Mouse (Mus musculus): ENCODE data around the gene Slc29a2.
A peak's percentile ranks its signal among the peaks of the same experiment; 100 is the strongest.

The Slc29a2 gene

DNA sequence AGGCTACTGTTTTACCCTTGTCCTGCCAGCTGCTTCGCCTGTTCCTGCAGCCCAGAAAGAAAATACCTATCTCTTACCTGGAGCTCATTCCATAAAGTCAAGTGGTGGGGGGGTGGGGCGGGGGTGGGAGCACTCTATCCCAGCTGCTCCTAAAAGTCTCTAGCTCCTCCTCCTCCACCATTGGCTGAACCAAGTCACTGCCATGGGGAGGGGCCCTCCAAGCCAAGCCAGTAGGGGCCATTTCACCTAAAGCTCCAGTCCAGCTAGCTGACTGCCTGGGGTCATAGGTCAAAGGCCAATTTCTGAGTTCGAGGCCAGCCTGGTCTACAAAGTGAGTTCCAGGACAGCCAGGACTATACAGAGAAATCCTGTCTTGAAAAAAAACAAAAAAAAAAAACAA, 9.0 kb downstream of the Slc29a2 start:
- DNase-seq (ENCODE audit: low spot score): no peak

GRCm38 (mm10) chr19:5036577-5036976, 12.9 kb downstream of the Slc29a2 start:
- no peak for DNase-seq (ENCODE audit: low spot score)

DNA sequence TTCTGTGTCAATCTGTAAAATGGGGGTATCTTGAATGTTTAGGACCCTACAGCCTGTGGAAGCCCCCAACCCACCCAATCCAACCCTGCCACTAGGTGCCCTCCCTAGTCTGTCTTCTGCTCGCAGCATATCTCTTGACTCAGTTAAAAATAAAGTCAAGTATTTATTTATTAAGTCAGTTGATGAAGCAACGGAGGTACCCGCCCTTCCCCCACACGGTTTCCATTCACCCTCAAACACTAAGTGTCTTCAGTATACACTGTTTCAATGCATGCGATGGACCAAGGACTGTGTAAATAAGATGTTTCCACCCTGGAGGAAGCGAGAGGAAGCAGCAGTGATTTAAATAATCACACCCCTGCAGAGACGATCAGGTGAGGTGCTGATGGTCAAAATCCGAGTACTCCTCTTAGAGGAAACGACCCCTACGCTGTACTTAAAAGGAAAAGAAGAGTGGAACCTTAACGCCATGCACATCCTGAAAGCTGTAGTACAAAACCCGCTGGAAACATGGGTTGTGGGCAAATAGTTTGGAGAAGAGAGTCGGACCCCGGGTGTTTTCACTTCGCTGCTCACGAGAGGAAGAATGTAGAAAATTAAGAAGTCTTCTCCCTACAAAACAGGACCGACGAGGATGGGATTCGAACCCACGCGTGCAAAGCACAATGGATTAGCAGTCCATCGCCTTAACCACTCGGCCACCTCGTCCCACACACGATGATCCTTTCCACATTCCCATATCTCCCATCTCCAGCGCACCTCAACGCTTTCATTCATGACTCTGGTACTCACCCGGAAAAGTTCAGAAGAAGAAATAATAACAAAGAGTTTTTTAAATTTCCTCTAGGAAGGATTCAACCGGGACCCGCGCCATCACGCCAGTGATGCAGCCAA, 14.3 kb downstream of the Slc29a2 start:
- peak; percentile 45 for DNase-seq (ENCODE audit: low spot score)

DNA sequence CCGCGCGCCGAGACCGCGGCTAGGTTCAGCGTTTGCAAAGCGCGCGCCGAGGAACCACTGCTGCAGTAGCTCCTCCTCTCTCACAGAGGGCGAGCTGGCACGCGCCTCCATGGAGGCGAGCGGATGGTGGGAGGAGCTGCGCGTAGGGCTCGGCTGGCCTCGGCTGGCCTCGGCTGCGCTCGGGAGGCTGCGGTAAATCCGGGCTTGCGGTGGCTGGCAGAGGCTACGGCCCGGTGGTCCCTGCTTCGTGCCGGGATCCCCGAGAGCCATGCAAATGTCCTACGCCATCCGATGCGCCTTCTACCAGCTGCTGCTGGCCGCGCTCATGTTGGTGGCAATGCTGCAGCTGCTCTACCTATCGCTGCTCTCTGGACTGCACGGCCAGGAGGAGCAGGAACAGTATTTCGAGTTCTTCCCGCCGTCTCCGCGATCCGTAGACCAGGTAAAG, 15.1 kb downstream of the Slc29a2 start, which contains the start of the genes B4gat1 and AC124502.3:
B4gat1 (plus strand) TSS at position 118 of the 448 bp plus-strand sequence.
AC124502.3 (plus strand) TSS at position 183 of the 448 bp plus-strand sequence.
- peak; percentile 85 for DNase-seq (ENCODE audit: low spot score)

DNA sequence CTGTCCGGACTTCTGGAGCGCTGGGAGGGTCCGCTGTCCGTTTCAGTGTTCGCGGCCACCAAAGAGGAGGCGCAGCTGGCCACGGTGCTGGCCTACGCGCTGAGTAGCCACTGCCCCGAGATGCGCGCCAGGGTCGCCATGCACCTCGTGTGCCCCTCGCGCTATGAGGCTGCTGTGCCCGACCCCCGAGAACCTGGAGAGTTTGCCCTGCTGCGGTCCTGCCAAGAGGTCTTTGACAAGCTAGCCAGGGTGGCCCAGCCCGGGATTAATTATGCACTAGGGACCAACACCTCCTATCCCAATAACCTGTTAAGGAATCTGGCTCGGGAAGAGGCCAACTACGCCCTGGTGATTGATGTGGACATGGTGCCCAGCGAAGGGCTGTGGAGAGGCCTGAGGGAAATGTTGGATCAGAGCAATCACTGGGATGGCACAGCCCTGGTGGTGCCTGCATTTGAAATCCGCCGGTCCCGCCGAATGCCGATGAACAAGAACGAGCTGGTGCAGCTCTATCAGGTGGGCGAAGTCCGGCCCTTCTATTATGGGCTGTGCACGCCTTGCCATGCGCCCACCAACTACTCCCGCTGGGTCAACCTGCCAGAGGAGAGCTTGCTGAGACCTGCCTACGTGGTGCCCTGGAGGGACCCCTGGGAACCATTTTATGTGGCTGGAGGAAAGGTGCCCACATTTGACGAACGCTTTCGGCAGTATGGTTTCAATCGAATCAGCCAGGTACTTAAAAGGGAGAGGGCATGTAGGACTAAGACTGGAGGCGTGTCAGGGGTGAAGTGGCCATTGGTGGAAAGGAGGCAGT, 15.8 kb downstream of the Slc29a2 start:
- no peak for DNase-seq (ENCODE audit: low spot score)

DNA sequence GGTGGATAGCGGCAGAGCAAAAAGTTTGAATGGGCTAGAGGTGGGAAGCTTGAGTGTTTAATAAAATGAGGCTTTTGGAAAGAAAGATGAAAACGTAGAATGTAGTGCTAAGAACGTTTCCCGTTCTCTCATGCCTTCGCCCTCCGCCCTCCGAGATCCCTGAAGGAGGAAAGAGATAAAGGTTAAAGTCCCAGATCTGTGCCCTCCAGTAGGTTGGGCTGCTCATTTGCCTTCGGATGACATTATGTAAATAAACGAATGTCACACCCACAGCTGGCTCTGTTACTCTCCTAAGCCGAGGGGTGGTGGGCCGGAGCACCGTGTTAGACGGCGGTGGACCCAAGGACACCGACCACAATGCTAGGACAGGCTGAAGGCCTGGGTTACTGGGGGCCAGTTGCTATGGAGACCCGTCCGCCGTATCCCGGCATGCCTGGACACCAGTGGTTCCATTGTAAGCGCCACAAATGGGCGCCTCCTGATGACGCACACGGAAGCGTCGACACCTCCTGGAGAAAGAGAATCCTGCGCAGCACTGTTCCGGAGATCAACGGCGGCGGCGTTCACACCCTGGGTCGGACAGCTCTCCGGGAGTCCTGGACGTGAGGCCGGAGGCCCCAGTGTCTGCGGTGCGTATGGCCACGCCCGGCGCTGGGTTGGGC, 17.3 kb downstream of the Slc29a2 start, which contains the start of gene Brms1:
Brms1 (plus strand) TSS at position 493 of the 662 bp plus-strand sequence.
- peak; percentile 88 for DNase-seq (ENCODE audit: low spot score)

- no peak for DNase-seq (ENCODE audit: low spot score)
These were observed 17.9 kb downstream of the Slc29a2 start for GRCm38 (mm10) chr19:5041588-5041987.

DNA sequence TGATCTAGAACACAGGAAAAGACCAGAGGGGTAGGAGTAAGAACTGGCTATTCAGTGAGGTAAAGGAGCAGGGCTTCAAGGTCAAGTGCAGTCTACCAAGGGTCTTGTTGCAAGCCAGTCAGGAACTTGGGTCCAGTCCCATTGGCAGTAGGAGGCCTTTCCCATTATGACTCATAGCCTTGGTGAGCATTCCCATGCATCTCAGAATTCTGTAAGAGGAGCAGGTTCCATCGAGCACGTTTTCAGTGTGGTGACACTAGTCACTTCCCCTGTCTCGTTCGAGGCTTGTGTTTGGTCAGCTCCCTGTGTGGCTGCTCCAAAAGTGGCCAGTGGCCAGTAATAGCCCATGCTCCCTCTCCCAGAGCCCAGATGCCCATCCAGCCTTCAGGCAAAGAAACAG, 21.9 kb downstream of the Slc29a2 start:
- no peak for DNase-seq (ENCODE audit: low spot score)

DNA sequence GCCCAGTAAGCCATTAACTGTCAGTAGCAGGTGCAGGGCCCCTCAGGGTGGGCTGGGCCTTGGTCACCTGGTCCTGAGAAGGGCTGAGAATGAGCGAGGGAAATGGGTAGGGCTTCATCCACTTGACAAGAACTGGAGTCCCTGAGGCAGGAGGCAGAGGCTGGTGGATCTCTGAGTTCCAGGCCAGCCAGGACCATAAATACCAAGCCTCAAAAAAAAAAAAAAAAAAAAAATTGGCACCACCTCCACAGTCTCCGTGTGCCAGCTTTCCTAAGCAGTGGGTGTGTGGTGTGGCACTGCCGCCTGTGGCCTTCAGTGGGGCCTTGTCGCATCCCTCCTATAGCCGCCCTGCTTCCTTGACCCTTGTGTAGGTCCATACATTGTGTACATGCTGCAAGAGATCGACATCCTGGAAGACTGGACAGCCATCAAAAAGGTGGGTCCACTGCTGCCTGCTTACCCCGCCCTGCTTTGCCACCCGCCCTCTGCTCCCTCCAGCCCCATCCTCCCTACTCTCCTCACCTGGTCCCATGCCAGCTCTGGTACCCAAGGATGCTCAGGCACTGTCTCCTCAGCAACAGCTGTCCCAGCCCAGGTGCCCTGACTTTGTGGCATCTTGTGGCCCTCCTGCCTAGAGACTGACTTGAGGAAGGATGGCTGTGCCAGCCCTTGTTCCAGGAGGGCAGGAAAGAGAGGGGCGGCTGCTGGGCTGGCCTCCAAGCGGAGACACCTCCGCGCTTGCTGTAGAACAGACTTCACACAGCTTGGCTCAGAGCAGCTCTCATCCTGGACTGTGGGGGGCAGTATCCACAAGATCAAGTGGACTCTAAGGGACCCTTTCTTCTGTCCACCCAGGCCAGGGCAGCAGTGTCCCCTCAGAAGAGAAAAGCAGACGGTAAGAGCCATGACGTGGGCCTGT, 24.7 kb downstream of the Slc29a2 start:
- DNase-seq (ENCODE audit: low spot score): no peak

- no peak for DNase-seq (ENCODE audit: low spot score)
These were observed 25.7 kb downstream of the Slc29a2 start for GRCm38 (mm10) chr19:5049325-5049724.

DNA sequence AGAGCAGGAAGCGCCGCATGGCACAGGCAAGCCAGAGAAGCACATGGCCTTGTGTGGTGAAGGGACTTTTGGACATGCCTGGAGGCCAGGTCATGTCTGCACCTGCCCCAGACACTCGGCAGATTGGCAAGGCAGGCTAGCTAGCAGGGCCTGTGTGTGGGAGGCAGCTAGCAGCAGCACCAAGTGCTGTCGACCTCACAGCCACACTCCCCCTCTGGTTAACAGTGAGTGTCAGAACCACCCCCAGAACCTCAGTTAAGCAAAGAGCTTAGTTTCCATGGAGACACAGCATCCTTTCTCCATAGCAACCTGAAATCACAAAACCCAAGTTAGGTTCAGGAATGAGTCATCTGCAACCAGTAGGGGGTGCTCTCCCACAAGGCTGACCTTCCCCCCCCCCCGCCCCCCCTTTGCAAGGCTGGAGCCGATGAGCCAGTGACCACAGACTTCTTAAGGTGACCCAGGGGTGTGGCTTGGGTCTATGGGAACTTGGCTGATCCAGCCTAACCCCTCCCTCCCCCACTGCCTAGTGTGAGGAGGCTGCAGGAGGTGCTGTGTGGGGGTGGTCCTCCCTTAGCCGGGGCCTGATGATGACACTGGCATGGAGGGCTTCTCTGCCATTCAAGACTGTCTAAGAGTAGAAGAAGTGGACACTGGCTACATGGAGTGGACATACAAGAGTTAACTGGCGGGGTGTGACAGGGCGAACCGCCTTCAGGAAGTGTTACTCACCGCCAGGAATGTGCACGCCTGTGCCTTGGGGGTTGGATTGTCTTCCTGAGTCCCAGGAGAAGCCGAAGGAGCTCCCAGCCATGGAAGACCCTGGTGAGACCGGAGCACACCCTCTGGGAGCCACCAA, 26.6 kb downstream of the Slc29a2 start, which contains the start of gene Rin1:
Rin1 (plus strand) TSS at position 435 of the 859 bp plus-strand sequence.
- DNase-seq (ENCODE audit: low spot score): peak; percentile 54

DNA sequence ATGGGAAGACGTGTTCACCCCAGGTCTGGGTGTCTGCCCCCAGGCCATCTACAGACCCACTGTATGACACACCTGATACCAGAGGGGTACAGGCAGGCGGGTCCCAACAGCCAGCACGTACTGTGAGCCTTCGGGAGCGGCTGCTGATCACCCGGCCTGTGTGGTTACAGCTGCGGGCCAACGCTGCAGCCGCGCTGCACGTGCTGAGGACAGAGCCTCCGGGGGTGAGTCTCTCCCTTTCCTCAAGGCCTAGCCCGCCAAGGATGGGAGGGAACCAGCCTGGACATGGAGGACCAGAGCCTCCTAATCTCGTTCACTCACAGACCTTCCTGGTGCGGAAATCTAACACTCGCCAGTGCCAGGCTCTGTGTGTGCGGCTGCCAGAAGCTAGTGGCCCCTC, 27.4 kb downstream of the Slc29a2 start:
- no peak for DNase-seq (ENCODE audit: low spot score)

- DNase-seq (ENCODE audit: low spot score): no peak
These were observed 27.9 kb downstream of the Slc29a2 start for GRCm38 (mm10) chr19:5051515-5051914.

- DNase-seq (ENCODE audit: low spot score): no peak
These were observed 28.6 kb downstream of the Slc29a2 start for GRCm38 (mm10) chr19:5052166-5052822.

GRCm38 (mm10) chr19:5052853-5053252, 29.2 kb downstream of the Slc29a2 start:
- no peak for DNase-seq (ENCODE audit: low spot score)

DNA sequence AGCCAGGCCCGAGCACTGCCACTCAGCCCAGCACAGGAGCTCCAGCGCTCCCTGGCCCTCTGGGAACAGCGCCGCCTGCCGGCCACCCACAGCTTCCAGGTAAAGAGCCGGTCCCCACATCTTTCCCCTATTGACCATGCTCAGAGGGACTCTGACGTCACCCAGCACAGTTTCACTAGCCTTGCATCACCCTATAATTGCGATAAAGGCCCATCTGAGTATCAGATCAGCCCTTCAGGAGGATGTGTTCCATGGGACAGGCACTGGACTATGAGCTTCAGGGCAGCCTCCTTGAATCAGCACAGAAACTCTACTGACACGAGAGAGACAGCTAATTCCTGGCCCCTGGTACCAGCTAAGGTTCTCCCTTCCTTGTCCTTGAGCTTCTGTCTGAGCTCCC, 30.2 kb downstream of the Slc29a2 start:
- peak; percentile 50 for DNase-seq (ENCODE audit: low spot score)

DNA sequence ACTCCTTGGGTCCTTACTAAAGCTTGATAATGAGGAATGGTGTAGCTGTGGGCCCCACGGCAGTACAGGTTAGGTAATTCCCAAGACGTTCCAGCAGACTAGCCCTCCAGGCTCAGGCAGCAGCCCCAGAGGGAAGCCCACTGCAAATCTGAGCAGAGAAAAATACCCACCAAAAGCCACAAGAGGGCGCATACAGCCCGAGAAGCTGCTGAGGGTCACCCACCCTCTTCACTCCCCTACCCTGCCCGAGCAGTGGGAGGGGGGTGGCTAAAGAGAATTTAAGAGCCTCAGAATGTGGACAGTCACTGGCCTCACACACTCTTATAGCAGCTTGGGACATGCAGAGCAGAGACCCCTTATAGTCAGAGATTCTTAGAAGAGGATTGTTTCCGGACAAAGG, 32.6 kb downstream of the Slc29a2 start:
- no peak for DNase-seq (ENCODE audit: low spot score)

GRCm38 (mm10) chr19:5057876-5058775, 34.5 kb downstream of the Slc29a2 start:
- DNase-seq (ENCODE audit: low spot score): no peak

Data from T-cell, adult 2 months (primary cell).